Mouse (Mus musculus) central nervous system, embryonic 14 days (tissue): ENCODE data around the gene Mif. TPM values are rescaled to one million over a fixed set of nuclear protein-coding genes. Genes with fewer than 3 reads are reported as not detected.

Source experiments
- polyA plus RNA-seq: library from polyadenylated mRNA; depleted of rRNA; stranded (reverse); fragments of >200 nt; gene quantifications from 2 replicates; pipeline ENCODE4 v1.2.3, GENCODE M21; 2012; rRNA removed

Mif gene
- polyA plus RNA-seq, result 1,561 and 1,730 TPM in 2 replicates

GRCm38 (mm10) chr10:75859786-75860470 lies at the start of gene Mif:
TSS of gene Mif (minus strand) at chr10:75860240.

GRCm38 (mm10) chr10:75893089-75893750 lies 33.2 kb upstream of the Mif start, which contains the start of gene Derl3:
TSS of gene Derl3 (plus strand) at chr10:75893413.

GRCm38 (mm10) chr10:75837248-75837759 lies 22.7 kb downstream of the Mif start, which contains the start of gene Gstt2:
TSS of gene Gstt2 (minus strand) at chr10:75837424.

GRCm38 (mm10) chr10:75822443-75822842 lies 37.6 kb downstream of the Mif start, which contains the start of gene Gstt4:
TSS of gene Gstt4 (minus strand) at chr10:75822543.

Other genes with a start within 250 kb of the Mif start
- 3.7 and 5.1 TPM in 2 replicates for gene Susd2, start 216.2 kb downstream of the Mif start, polyA plus RNA-seq
- gene Cabin1, start 95.9 kb downstream of the Mif start, polyA plus RNA-seq, result 43.6 and 46.2 TPM in 2 replicates
- gene Ddt, start 86.8 kb downstream of the Mif start, polyA plus RNA-seq, result 58.7 and 64.5 TPM in 2 replicates
- gene Gm20441, start 79.3 kb downstream of the Mif start, polyA plus RNA-seq, result 0.19 TPM in 1 of 2 replicates, not detected in the other
- gene Gstt3, start 78.8 kb downstream of the Mif start, polyA plus RNA-seq, result 1.1 and 4.6 TPM in 2 replicates
- gene Gstt1, start 61.7 kb downstream of the Mif start, polyA plus RNA-seq, result 10.6 and 12.6 TPM in 2 replicates
- gene Gstt4, start 37.7 kb downstream of the Mif start, polyA plus RNA-seq, result 0.08 TPM in 1 of 2 replicates, not detected in the other
- gene Gstt2, start 22.8 kb downstream of the Mif start, polyA plus RNA-seq, result 10.4 and 14.7 TPM in 2 replicates
- 2.6 and 4.1 TPM in 2 replicates for gene Derl3, start 33.2 kb upstream of the Mif start, polyA plus RNA-seq
- gene Smarcb1, start 61.4 kb upstream of the Mif start, polyA plus RNA-seq, result 147 TPM in 2 replicates
- 25.8 and 31.6 TPM in 2 replicates for gene Chchd10, start 72.9 kb upstream of the Mif start, polyA plus RNA-seq
- 33.8 and 48.8 TPM in 2 replicates for gene Mmp11, start 76.3 kb upstream of the Mif start, polyA plus RNA-seq
- 0.63 and 0.96 TPM in 2 replicates for gene Gm867, start 80.4 kb upstream of the Mif start, polyA plus RNA-seq
- gene Vpreb3, start 82.8 kb upstream of the Mif start, polyA plus RNA-seq, result 0.21 and 0.23 TPM in 2 replicates
- gene Gm5134, start 94.3 kb upstream of the Mif start, polyA plus RNA-seq, result 0.08 and 0.11 TPM in 2 replicates
- 11.0 and 13.2 TPM in 2 replicates for gene Zfp280b, start 172.4 kb upstream of the Mif start, polyA plus RNA-seq